Mouse (Mus musculus): ENCODE results near the gene Tdrd9. TPM values are rescaled to one million over a fixed set of nuclear protein-coding genes. Genes with fewer than 3 reads are reported as not detected.

Tdrd9 gene
- polyA plus RNA-seq, 1 experiment, result not detected

GRCm38 (mm10) chr12:111946716-111947115 lies 24.6 kb upstream of the Tdrd9 start:
- peak; percentile 97 for TF ChIP-seq CTCF (conservative IDR thresholded peaks at IDR 0.05; ENCODE audit: insufficient read depth, insufficient read length, low read depth, low read length)
- no peak for TF ChIP-seq POLR2A (IDR thresholded peaks at IDR 0.05; ENCODE audit: low read depth, low read length)
- Histone ChIP-seq H3K27ac (ENCODE audit: insufficient read depth, low read depth, low read length) (peak overlapping the region; percentile 51), H3K36me3 (ENCODE audit: control insufficient read depth, insufficient read depth, low read length) (no peaks in the 10 kb centered on the region), H3K27me3 (replicated peaks; ENCODE audit: control insufficient read depth, insufficient read depth, low read length) (no peaks in the 10 kb centered on the region), H3K4me3 (ENCODE audit: insufficient read depth, low read depth, low read length) (no peak overlapping the region), H3K4me1 (ENCODE audit: control insufficient read depth, insufficient read depth, low read length) (peaks cover 11% of the 10 kb centered on the region; the same call in 1 of the 2 replicates)
- WGBS, result 35% methylated on average over 2 of the region's 2 CpGs
- peak; percentile 88 for DNase-seq

GRCm38 (mm10) chr12:111950486-111950885 lies 20.9 kb upstream of the Tdrd9 start:
- Histone ChIP-seq H3K4me3 (ENCODE audit: insufficient read depth, low read depth, low read length) (no peak overlapping the region), H3K36me3 (ENCODE audit: control insufficient read depth, insufficient read depth, low read length) (no peaks in the 10 kb centered on the region), H3K27ac (ENCODE audit: insufficient read depth, low read depth, low read length) (no peak overlapping the region), H3K27me3 (replicated peaks; ENCODE audit: control insufficient read depth, insufficient read depth, low read length) (no peaks in the 10 kb centered on the region), H3K4me1 (ENCODE audit: control insufficient read depth, insufficient read depth, low read length) (peaks cover 7% of the 10 kb centered on the region; the same call in 1 of the 2 replicates)
- 82% methylated on average over 5 of the region's 5 CpGs for WGBS
- TF ChIP-seq POLR2A (IDR thresholded peaks at IDR 0.05; ENCODE audit: low read depth, low read length) (no peak), CTCF (conservative IDR thresholded peaks at IDR 0.05; ENCODE audit: insufficient read depth, insufficient read length, low read depth, low read length) (no peak)
- DNase-seq, result no peak

- TF ChIP-seq CTCF (conservative IDR thresholded peaks at IDR 0.05; ENCODE audit: insufficient read depth, insufficient read length, low read depth, low read length), result no peak
- TF ChIP-seq POLR2A (IDR thresholded peaks at IDR 0.05; ENCODE audit: low read depth, low read length), result no peak
- no peak overlapping the region for H3K27ac ChIP-seq (ENCODE audit: insufficient read depth, low read depth, low read length)
Measured at GRCm38 (mm10) chr12:111951701-111952100, 19.7 kb upstream of the Tdrd9 start.

GRCm38 (mm10) chr12:111956173-111956572 lies 15.2 kb upstream of the Tdrd9 start:
- WGBS, result 71% methylated on average over 5 of the region's 5 CpGs

More at GRCm38 (mm10) chr12:111951701-111952100, 19.7 kb upstream of the Tdrd9 start:
- peak; percentile 26 for DNase-seq
- Histone ChIP-seq H3K36me3 (ENCODE audit: control insufficient read depth, insufficient read depth, low read length) (no peaks in the 10 kb centered on the region), H3K4me1 (ENCODE audit: control insufficient read depth, insufficient read depth, low read length) (peaks cover 3% of the 10 kb centered on the region; the same call in 1 of the 2 replicates), H3K27me3 (replicated peaks; ENCODE audit: control insufficient read depth, insufficient read depth, low read length) (no peaks in the 10 kb centered on the region), H3K4me3 (ENCODE audit: insufficient read depth, low read depth, low read length) (no peak overlapping the region)
- WGBS, result 30% methylated on average over 5 of the region's 5 CpGs

DNA sequence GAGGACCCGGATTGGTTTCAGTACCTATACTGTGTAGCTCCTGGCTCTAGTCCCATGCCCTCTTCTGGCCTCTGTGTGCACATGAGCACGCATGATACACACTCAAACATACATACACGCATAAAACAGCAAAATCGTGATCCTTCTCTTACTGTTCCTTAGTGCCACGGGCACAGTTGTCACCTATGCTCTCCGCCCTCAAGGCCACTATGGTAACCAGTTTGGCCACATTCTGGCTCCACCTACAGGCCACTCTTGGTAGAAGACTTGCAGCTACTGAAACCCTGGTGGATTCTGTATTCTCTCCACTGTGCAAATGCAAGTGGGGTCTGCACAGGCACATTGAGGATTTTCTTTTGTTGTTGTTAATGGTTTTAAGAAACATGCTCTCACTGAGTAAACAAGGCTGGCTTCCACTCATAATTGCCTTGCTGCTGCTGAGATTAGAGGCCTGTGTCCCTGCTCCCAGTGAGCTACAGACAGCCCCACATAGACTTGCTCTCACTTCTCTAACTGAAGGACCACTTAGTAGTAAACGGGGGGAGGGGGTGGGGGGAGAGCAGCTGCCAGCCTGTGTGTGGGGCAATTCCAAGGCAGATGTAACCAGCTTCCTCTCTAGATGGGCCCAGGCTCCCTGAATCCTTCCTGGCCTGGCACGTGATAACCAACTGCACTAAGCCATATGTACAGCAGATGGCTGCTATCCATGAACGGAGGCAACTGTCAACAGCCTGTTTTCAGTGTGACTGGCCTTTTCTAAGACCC lies 13.1 kb upstream of the Tdrd9 start:
- peak; percentile 79 for DNase-seq
- TF ChIP-seq POLR2A (IDR thresholded peaks at IDR 0.05; ENCODE audit: low read depth, low read length), result no peak
- TF ChIP-seq CTCF (conservative IDR thresholded peaks at IDR 0.05; ENCODE audit: insufficient read depth, insufficient read length, low read depth, low read length), result peak; percentile 89
- H3K4me3 ChIP-seq (ENCODE audit: insufficient read depth, low read depth, low read length), result no peak overlapping the region
- no peaks in the 10 kb centered on the region; the same call in 1 of the 2 replicates for H3K36me3 ChIP-seq (ENCODE audit: control insufficient read depth, insufficient read depth, low read length)
- H3K27me3 ChIP-seq (replicated peaks; ENCODE audit: control insufficient read depth, insufficient read depth, low read length), result no peaks in the 10 kb centered on the region
- H3K4me1 ChIP-seq (ENCODE audit: control insufficient read depth, insufficient read depth, low read length), result peaks cover 1% of the 10 kb centered on the region; the same call in 1 of the 2 replicates
- H3K27ac ChIP-seq (ENCODE audit: insufficient read depth, low read depth, low read length), result no peak overlapping the region
- WGBS, result 37% methylated on average over 9 of the region's 9 CpGs

More at GRCm38 (mm10) chr12:111956173-111956572, 15.2 kb upstream of the Tdrd9 start:
- TF ChIP-seq CTCF (conservative IDR thresholded peaks at IDR 0.05; ENCODE audit: insufficient read depth, insufficient read length, low read depth, low read length) (no peak), POLR2A (IDR thresholded peaks at IDR 0.05; ENCODE audit: low read depth, low read length) (no peak)
- Histone ChIP-seq H3K27me3 (replicated peaks; ENCODE audit: control insufficient read depth, insufficient read depth, low read length) (no peaks in the 10 kb centered on the region), H3K27ac (ENCODE audit: insufficient read depth, low read depth, low read length) (no peak overlapping the region), H3K36me3 (ENCODE audit: control insufficient read depth, insufficient read depth, low read length) (no peaks in the 10 kb centered on the region; the same call in 1 of the 2 replicates), H3K4me1 (ENCODE audit: control insufficient read depth, insufficient read depth, low read length) (peaks cover 3% of the 10 kb centered on the region; the same call in 1 of the 2 replicates), H3K4me3 (ENCODE audit: insufficient read depth, low read depth, low read length) (no peak overlapping the region)
- peak; percentile 53 for DNase-seq

DNA sequence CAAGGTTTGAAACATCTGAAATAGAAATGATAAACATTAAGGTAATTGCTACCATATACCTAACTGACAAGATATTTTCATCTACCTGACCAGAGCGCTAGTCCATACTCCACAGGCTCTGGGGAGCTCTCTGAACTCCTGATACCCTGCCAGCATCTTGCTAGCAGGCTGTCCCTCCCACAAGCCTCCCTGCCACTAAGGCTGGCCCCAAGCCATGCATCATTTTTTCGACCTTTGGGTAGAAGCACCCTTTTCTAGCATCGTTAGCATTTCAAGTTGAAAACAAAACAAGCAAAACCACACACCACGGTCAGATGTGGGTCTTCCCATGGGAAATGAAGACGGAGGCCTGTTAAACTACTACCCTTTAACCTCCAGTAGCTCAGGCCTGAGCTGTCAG lies 8.0 kb upstream of the Tdrd9 start:
- DNase-seq, result peak; percentile 86
- Histone ChIP-seq H3K4me3 (ENCODE audit: insufficient read depth, low read depth, low read length) (no peak overlapping the region), H3K27me3 (replicated peaks; ENCODE audit: control insufficient read depth, insufficient read depth, low read length) (no peaks in the 10 kb centered on the region), H3K4me1 (ENCODE audit: control insufficient read depth, insufficient read depth, low read length) (peaks cover 31% of the 10 kb centered on the region), H3K27ac (ENCODE audit: insufficient read depth, low read depth, low read length) (no peak overlapping the region), H3K36me3 (ENCODE audit: control insufficient read depth, insufficient read depth, low read length) (no peaks in the 10 kb centered on the region; the same call in 1 of the 2 replicates)
- TF ChIP-seq POLR2A (IDR thresholded peaks at IDR 0.05; ENCODE audit: low read depth, low read length) (no peak), CTCF (conservative IDR thresholded peaks at IDR 0.05; ENCODE audit: insufficient read depth, insufficient read length, low read depth, low read length) (no peak)
- 45% methylated on average over 5 of the region's 5 CpGs for WGBS

GRCm38 (mm10) chr12:111966683-111967173 lies 4.6 kb upstream of the Tdrd9 start, which contains the start of gene Atp5mpl:
Gene Atp5mpl, minus strand, starts transcription at chr12:111966977.
- Histone ChIP-seq H3K4me3 (ENCODE audit: insufficient read depth, low read depth, low read length) (peak within 1 kb of the TSS; percentile 79), H3K36me3 (ENCODE audit: control insufficient read depth, insufficient read depth, low read length) (no peaks in the 10 kb centered on the region), H3K27me3 (replicated peaks; ENCODE audit: control insufficient read depth, insufficient read depth, low read length) (no peaks in the 10 kb centered on the region), H3K27ac (ENCODE audit: insufficient read depth, low read depth, low read length) (peak within 1 kb of the TSS; percentile 96), H3K4me1 (ENCODE audit: control insufficient read depth, insufficient read depth, low read length) (peaks cover 31% of the 10 kb centered on the region)
- whole genome bisulfite sequencing, result under 1% methylated on average over 37 of the region's 37 CpGs
- TF ChIP-seq CTCF (conservative IDR thresholded peaks at IDR 0.05; ENCODE audit: insufficient read depth, insufficient read length, low read depth, low read length) (peak; percentile 78), POLR2A (IDR thresholded peaks at IDR 0.05; ENCODE audit: low read depth, low read length) (peak; percentile 50)
- peak; percentile 97 for DNase-seq

Measured in kidney, adult 2 months (tissue).